Mouse (Mus musculus): Measurements from ENCODE around the gene Elovl2. TPM values are rescaled to one million over a fixed set of nuclear protein-coding genes. Genes with fewer than 3 reads are reported as not detected.

Elovl2 gene
- polyA plus RNA-seq, 2 experiments: 2.3 to 2.5 TPM

DNA sequence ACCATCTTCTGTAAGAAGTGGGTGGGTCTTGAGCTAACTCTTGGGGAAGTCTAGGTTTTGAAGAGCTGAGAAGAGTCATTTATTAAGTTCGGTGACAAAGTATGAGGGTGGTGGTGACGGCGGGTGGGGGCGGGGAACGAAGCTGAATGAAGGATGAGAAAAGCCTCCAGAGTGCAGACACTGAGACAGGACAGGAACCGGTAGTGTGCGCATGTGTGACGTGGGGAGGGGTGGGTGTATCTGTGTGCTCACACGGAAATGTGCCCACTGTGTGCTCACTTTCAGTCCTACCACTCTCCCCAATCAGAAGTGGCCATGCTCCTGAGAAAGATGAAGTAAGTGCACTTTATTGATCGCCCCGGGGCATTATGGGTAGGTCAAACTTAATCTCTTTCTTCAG is 67.1 kb downstream of the Elovl2 start:
- 83% methylated on average over 11 of the region's 11 CpGs for WGBS
- H3K4me2 ChIP-seq (replicated peaks; ENCODE audit: low read depth, low read length, severe bottlenecking): no peak overlapping the region
- ATAC-seq (ENCODE audit: low FRiP score, low read depth): no peak

DNA sequence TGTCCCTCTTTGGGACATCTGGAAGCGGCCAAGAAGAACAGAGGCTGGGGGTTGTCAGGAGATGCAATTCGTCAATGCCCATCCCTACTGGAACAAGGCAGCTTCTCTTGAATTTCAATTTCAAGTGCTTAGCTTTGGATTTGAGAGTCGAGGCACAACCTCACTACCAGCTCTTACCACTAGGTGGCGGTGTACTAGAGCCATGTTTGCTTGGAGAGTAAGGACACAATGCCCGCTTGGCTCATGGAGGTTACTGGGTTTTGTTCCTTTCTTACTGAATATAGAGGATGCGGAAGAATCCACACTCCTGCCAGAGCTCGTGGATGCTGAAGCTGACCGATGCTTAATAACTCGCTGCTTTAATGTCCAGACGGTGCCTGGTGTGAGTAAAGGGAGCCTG is 73.9 kb downstream of the Elovl2 start:
- no peak for TF ChIP-seq POLR2A (IDR thresholded peaks at IDR 0.05; ENCODE audit: borderline replicate concordance, extremely low read depth, insufficient read depth, insufficient read length)
- Histone ChIP-seq H3K4me1 (ENCODE audit: control insufficient read depth, insufficient read depth, low read length) (no peaks in the 10 kb centered on the region), H3K9ac (ENCODE audit: low read depth, low read length, severe bottlenecking) (no peak overlapping the region), H3K27ac (replicated peaks; ENCODE audit: low read depth, low read length) (no peak overlapping the region), H3K4me2 (replicated peaks; ENCODE audit: low read depth, low read length, severe bottlenecking) (no peak overlapping the region), H3K36me3 (ENCODE audit: control insufficient read depth, insufficient read depth, low read length) (no peaks in the 10 kb centered on the region), H3K4me3 (replicated peaks; ENCODE audit: low read length) (no peak overlapping the region), H3K9me3 (ENCODE audit: control insufficient read depth, low read length) (no peaks in the 10 kb centered on the region), H3K27me3 (ENCODE audit: control insufficient read depth, insufficient read depth, low read length) (no peaks in the 10 kb centered on the region)
- ATAC-seq (ENCODE audit: low FRiP score, low read depth): no peak
- WGBS: 79% methylated on average over 10 of the region's 10 CpGs
- DNase-seq (ENCODE audit: low spot score): peak; percentile 37

More for the DNA sequence above, 67.1 kb downstream of the Elovl2 start:
- Histone ChIP-seq H3K9ac (ENCODE audit: low read depth, low read length, severe bottlenecking) (no peak overlapping the region), H3K36me3 (ENCODE audit: control insufficient read depth, insufficient read depth, low read length) (no peaks in the 10 kb centered on the region), H3K4me3 (replicated peaks; ENCODE audit: low read length) (no peak overlapping the region), H3K4me1 (ENCODE audit: control insufficient read depth, insufficient read depth, low read length) (no peaks in the 10 kb centered on the region), H3K9me3 (ENCODE audit: control insufficient read depth, low read length) (no peaks in the 10 kb centered on the region), H3K27ac (replicated peaks; ENCODE audit: low read depth, low read length) (no peak overlapping the region), H3K27me3 (ENCODE audit: control insufficient read depth, insufficient read depth, low read length) (no peaks in the 10 kb centered on the region)
- DNase-seq (ENCODE audit: low spot score): no peak
- TF ChIP-seq POLR2A (IDR thresholded peaks at IDR 0.05; ENCODE audit: borderline replicate concordance, extremely low read depth, insufficient read depth, insufficient read length): no peak

DNA sequence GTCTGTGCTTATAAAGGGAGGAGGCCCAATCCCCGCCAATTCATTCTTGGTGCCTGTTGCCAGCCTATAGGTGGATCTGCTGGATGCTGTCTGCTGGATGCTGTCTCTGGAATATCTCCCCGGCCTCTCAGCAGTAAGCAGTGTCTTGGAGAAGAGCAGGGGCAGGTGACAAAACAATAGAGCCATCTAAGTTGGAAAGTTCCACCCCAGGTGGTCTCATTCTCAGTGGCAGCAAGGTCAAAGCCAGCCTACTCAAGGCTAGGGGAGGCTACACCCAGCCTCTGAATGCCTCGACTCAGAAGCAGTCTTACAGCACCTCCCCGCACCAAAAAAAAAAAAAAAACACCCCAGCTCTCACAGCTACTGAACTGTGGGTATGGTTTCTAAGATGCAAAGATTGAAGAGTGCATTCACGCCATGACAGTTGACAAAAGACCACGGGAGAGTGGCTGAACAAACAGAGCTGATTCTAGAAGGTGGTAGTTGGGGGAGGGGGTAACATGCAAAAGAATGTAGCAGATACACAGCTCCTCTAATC is 74.7 kb downstream of the Elovl2 start:
- Histone ChIP-seq H3K4me2 (replicated peaks; ENCODE audit: low read depth, low read length, severe bottlenecking) (no peak overlapping the region), H3K27me3 (ENCODE audit: control insufficient read depth, insufficient read depth, low read length) (no peaks in the 10 kb centered on the region), H3K27ac (replicated peaks; ENCODE audit: low read depth, low read length) (no peak overlapping the region), H3K36me3 (ENCODE audit: control insufficient read depth, insufficient read depth, low read length) (no peaks in the 10 kb centered on the region), H3K4me1 (ENCODE audit: control insufficient read depth, insufficient read depth, low read length) (no peaks in the 10 kb centered on the region), H3K4me3 (replicated peaks; ENCODE audit: low read length) (no peak overlapping the region), H3K9me3 (ENCODE audit: control insufficient read depth, low read length) (no peaks in the 10 kb centered on the region), H3K9ac (ENCODE audit: low read depth, low read length, severe bottlenecking) (no peak overlapping the region)
- WGBS: 78% methylated on average over 6 of the region's 6 CpGs
- no peak for ATAC-seq (ENCODE audit: low FRiP score, low read depth)
- no peak for DNase-seq (ENCODE audit: low spot score)
- no peak for TF ChIP-seq POLR2A (IDR thresholded peaks at IDR 0.05; ENCODE audit: borderline replicate concordance, extremely low read depth, insufficient read depth, insufficient read length)

DNA sequence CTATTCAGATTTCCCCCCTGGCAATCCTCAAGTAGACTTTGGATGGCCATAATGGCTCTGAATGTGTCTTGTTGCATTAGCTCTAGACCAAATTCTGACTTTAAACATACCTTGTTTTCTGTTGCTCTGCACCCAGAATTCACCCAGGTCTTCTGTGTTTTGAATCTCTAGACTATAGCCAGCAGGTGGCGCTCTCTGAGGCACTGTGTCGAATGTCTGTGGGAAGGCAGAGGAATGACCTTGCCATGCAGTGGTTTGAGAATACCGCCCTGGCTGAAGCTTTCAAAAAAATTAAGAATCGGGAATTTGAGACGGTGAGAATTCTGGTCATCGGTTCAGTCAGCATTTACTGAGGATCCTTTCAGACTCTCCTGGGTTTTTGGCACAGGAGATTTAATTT is 85.3 kb downstream of the Elovl2 start:
- DNase-seq (ENCODE audit: low spot score): peak; percentile 76
- H3K9me3 ChIP-seq (ENCODE audit: control insufficient read depth, low read length): no peaks in the 10 kb centered on the region
- no peak for TF ChIP-seq POLR2A (IDR thresholded peaks at IDR 0.05; ENCODE audit: borderline replicate concordance, extremely low read depth, insufficient read depth, insufficient read length)
- H3K27ac ChIP-seq (replicated peaks; ENCODE audit: low read depth, low read length): no peak overlapping the region
- no peaks in the 10 kb centered on the region for H3K4me1 ChIP-seq (ENCODE audit: control insufficient read depth, insufficient read depth, low read length)
- 10% methylated on average over 6 of the region's 6 CpGs for WGBS
- no peak overlapping the region for H3K4me2 ChIP-seq (replicated peaks; ENCODE audit: low read depth, low read length, severe bottlenecking)
- no peak overlapping the region for H3K4me3 ChIP-seq (replicated peaks; ENCODE audit: low read length)
- no peak overlapping the region for H3K9ac ChIP-seq (ENCODE audit: low read depth, low read length, severe bottlenecking)
- no peaks in the 10 kb centered on the region for H3K27me3 ChIP-seq (ENCODE audit: control insufficient read depth, insufficient read depth, low read length)
- H3K36me3 ChIP-seq (ENCODE audit: control insufficient read depth, insufficient read depth, low read length): no peaks in the 10 kb centered on the region
- ATAC-seq (ENCODE audit: low FRiP score, low read depth): no peak

Other genes starting within 250 kb of the Elovl2 start
- 44.6 and 54.0 TPM in 2 replicates for gene Pak1ip1, start 219.4 kb downstream of the Elovl2 start, polyA plus RNA-seq (2012; rRNA removed)
- gene Pak1ip1, start 219.4 kb downstream of the Elovl2 start, polyA plus RNA-seq (2014; fragmentation: Nextera tagmentation; extraction: Ambion mirVana): 55.7 and 60.7 TPM in 2 replicates
- gene Tmem14c, start 204.1 kb downstream of the Elovl2 start, polyA plus RNA-seq (2012; rRNA removed): 110 and 122 TPM in 2 replicates
- gene Tmem14c, start 204.1 kb downstream of the Elovl2 start, polyA plus RNA-seq (2014; fragmentation: Nextera tagmentation; extraction: Ambion mirVana): 220 and 229 TPM in 2 replicates
- gene Mak, start 140.7 kb downstream of the Elovl2 start, polyA plus RNA-seq (2012; rRNA removed): 0.64 and 0.79 TPM in 2 replicates
- gene Mak, start 140.7 kb downstream of the Elovl2 start, polyA plus RNA-seq (2014; fragmentation: Nextera tagmentation; extraction: Ambion mirVana): 0.23 and 0.46 TPM in 2 replicates
- gene Gcm2, start 109.4 kb downstream of the Elovl2 start, polyA plus RNA-seq (2012; rRNA removed): 0.14 TPM in 1 of 2 replicates, not detected in the other
- gene Gcm2, start 109.4 kb downstream of the Elovl2 start, polyA plus RNA-seq (2014; fragmentation: Nextera tagmentation; extraction: Ambion mirVana): not detected in 2 replicates
- not detected in 2 replicates for gene Sycp2l, start 106.1 kb downstream of the Elovl2 start, polyA plus RNA-seq (2012; rRNA removed)
- not detected in 2 replicates for gene Sycp2l, start 106.1 kb downstream of the Elovl2 start, polyA plus RNA-seq (2014; fragmentation: Nextera tagmentation; extraction: Ambion mirVana)
- gene Smim13, start 29.4 kb upstream of the Elovl2 start, polyA plus RNA-seq (2012; rRNA removed): 12.3 and 13.4 TPM in 2 replicates
- gene Smim13, start 29.4 kb upstream of the Elovl2 start, polyA plus RNA-seq (2014; fragmentation: Nextera tagmentation; extraction: Ambion mirVana): 15.8 and 17.3 TPM in 2 replicates
- gene Gm17364, start 53.6 kb upstream of the Elovl2 start, polyA plus RNA-seq (2012; rRNA removed): not detected in 2 replicates
- gene Gm17364, start 53.6 kb upstream of the Elovl2 start, polyA plus RNA-seq (2014; fragmentation: Nextera tagmentation; extraction: Ambion mirVana): not detected in 2 replicates

Measured in limb, embryonic 14.5 days (tissue).